Mouse (Mus musculus): Measurements from ENCODE around the gene Saa3. TPM values are rescaled to one million over a fixed set of nuclear protein-coding genes. Genes with fewer than 3 reads are reported as not detected.
"Not testable (repeated sequence)": the region's sequence is repeated elsewhere in the genome, so short reads cannot be mapped to it uniquely, and the experiment has no call there.

The Saa3 gene
- 0.45 and 8.5 TPM in 2 replicates for polyA plus RNA-seq (2011; ENCODE audit: insufficient read depth, insufficient read length, low replicate concordance, missing spikeins)

DNA sequence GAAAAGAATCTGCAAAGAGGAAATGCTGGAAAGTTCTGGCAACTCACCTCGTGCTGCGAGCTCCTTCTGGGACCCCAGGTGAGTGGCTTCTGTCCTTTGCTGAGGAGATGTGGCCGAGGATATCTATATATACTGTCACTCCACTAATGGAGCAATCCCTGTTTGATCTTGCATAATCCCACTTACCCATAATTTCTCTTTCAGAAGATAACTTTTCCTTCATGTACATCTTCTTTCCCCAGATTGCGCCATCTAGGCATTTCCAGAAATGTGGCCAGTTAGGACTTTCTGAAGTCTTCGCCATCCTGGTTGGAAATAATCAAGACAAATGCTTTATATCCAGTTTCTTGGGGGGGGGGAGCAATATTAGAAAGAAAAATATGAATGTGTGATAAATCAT is at the start of gene Saa3:
Saa3 (minus strand) TSS at position 101 of the 400 bp plus-strand sequence.
- no peak within 1 kb of the TSS for H3K4me3 ChIP-seq (replicated peaks; ENCODE audit: control insufficient read depth, low read depth, low read length)
- 60% methylated on average over 5 of the region's 5 CpGs for WGBS

DNA sequence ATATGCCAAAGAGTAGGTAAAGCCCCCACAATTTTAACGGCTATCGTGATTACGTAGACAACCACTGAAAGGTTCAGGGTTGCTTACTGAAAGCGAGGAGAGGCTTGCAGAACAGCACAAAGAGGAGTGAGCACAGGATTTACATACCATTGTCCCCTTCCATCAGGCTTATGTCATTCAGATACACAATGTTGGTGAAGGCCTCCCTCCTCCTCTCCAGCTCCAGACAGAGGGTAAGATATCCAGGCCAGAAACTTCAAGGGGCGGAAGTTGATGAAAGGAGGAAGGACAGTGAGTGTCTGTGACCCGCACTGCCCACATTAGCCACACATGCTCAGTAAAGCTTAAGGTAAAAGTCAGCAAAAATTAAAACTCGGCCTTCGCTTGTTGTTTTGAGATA is 49.2 kb upstream of the Saa3 start:
- no peak overlapping the region for H3K4me3 ChIP-seq (replicated peaks; ENCODE audit: control insufficient read depth, low read depth, low read length)
- 87% methylated on average over 8 of the region's 8 CpGs for WGBS
- no peaks in the 10 kb centered on the region for H3K4me1 ChIP-seq (ENCODE audit: control insufficient read depth, insufficient read depth, low read length)
- no peak overlapping the region for H3K27ac ChIP-seq (ENCODE audit: control insufficient read depth, insufficient read depth, low read depth, low read length, poor library complexity)
- TF ChIP-seq CTCF (IDR thresholded peaks at IDR 0.05; ENCODE audit: control insufficient read depth, insufficient read depth, low read length), result no peak
- no peak for TF ChIP-seq POLR2A (IDR thresholded peaks at IDR 0.05; ENCODE audit: borderline replicate concordance, control insufficient read depth, low read depth, low read length)

More for the DNA sequence above, at the start of gene Saa3:
- no peak within 1 kb of the TSS for H3K27ac ChIP-seq (ENCODE audit: control insufficient read depth, insufficient read depth, low read depth, low read length, poor library complexity)
- no peak for TF ChIP-seq CTCF (IDR thresholded peaks at IDR 0.05; ENCODE audit: control insufficient read depth, insufficient read depth, low read length)
- no peak for TF ChIP-seq POLR2A (IDR thresholded peaks at IDR 0.05; ENCODE audit: borderline replicate concordance, control insufficient read depth, low read depth, low read length)
- H3K4me1 ChIP-seq (ENCODE audit: control insufficient read depth, insufficient read depth, low read length), result peaks cover 3% of the 10 kb centered on the region

DNA sequence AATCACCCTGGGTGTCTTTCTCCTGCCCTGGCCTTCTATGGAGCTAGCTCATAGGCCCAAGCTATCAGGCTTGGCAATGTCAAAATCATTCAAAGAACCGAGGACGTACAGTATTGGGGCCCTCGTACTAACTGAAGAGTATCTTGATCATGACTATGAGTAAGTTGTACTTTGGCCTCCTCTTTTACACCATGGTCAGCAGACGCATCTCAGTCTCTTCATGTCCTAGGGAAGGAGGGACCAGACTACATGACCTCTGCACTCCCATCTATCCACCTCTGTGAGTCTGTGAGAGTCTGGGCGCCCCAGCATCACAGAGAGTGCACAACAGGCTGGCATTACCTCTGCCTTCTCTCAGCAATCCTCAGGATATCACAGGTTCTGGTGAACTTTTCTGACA is 47.1 kb upstream of the Saa3 start:
- H3K4me1 ChIP-seq (ENCODE audit: control insufficient read depth, insufficient read depth, low read length), result no peaks in the 10 kb centered on the region
- WGBS, result 81% methylated on average over 5 of the region's 5 CpGs
- TF ChIP-seq CTCF (IDR thresholded peaks at IDR 0.05; ENCODE audit: control insufficient read depth, insufficient read depth, low read length) (no peak), POLR2A (IDR thresholded peaks at IDR 0.05; ENCODE audit: borderline replicate concordance, control insufficient read depth, low read depth, low read length) (no peak)

DNA sequence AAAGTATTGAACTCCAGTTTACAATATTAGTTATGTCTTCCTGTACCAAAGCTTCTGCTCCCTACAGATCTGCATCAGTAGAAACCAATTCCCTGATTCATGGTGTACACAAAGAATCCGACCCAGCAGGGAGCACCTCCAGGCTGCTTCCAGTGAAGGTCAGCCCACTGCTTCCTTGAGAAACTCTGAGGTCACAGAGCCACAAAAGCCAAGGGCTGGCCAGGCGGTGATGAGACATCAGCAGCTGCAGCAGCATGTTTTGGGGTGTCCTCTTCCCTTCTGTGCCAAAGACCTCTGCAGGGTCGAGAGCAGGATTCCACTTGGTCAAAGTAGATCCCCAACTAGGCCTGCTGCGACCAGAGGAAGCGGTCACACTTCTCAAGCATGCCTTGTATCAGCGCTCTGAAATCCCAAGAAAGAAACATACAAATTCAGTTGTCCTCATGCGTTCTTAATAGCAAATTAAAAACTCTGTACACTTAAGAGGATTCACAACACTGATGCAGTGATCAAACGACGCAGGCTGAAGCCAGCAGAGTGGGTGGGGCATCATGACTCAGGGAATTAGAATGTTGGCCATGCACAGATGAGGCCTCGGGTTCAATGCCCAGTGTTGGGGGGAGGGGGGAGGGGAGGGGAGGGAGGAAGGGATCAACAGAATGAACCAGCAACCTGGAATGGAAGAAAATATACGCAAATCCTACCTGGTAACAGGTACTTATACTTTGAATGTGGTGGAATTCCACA is 45.7 kb upstream of the Saa3 start:
- H3K4me1 ChIP-seq (ENCODE audit: control insufficient read depth, insufficient read depth, low read length), result no peaks in the 10 kb centered on the region

More for the DNA sequence above, 47.1 kb upstream of the Saa3 start:
- Histone ChIP-seq H3K27ac (ENCODE audit: control insufficient read depth, insufficient read depth, low read depth, low read length, poor library complexity) (no peak overlapping the region), H3K4me3 (replicated peaks; ENCODE audit: control insufficient read depth, low read depth, low read length) (no peak overlapping the region)

DNA sequence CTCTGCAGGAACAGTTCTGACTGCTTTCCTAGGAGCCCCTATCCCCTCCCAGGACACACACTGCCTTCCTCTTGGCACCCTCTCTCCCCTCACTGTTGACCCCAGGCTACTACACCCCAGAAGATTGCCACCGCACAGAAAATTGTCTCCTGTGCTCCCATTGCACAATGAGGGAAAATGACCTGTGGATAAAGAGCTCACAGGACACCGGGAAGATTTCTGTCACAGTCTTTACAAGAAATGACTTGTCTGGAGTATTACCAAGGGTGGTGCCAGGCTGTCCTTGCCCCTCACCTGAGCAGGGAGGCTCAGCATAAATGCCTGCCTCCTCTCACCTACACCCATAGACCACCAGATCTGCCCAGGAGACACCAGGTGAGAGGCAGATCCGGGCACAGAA is 36.0 kb upstream of the Saa3 start, which contains the start of gene Saa2:
Saa2 (plus strand) TSS at position 301 of the 400 bp plus-strand sequence.
- no peaks in the 10 kb centered on the region for H3K4me1 ChIP-seq (ENCODE audit: control insufficient read depth, insufficient read depth, low read length)
- H3K4me3 ChIP-seq (replicated peaks; ENCODE audit: control insufficient read depth, low read depth, low read length), result no peak within 1 kb of the TSS
- no peak within 1 kb of the TSS for H3K27ac ChIP-seq (ENCODE audit: control insufficient read depth, insufficient read depth, low read depth, low read length, poor library complexity)
- TF ChIP-seq CTCF (IDR thresholded peaks at IDR 0.05; ENCODE audit: control insufficient read depth, insufficient read depth, low read length) (no peak), POLR2A (IDR thresholded peaks at IDR 0.05; ENCODE audit: borderline replicate concordance, control insufficient read depth, low read depth, low read length) (no peak)
- WGBS, result 79% methylated on average over 3 of the region's 3 CpGs

More for the DNA sequence above, 45.7 kb upstream of the Saa3 start:
- H3K27ac ChIP-seq (ENCODE audit: control insufficient read depth, insufficient read depth, low read depth, low read length, poor library complexity), result no peak overlapping the region
- WGBS, result 74% methylated on average over 11 of the region's 11 CpGs
- H3K4me3 ChIP-seq (replicated peaks; ENCODE audit: control insufficient read depth, low read depth, low read length), result no peak overlapping the region
- TF ChIP-seq POLR2A (IDR thresholded peaks at IDR 0.05; ENCODE audit: borderline replicate concordance, control insufficient read depth, low read depth, low read length), result no peak

DNA sequence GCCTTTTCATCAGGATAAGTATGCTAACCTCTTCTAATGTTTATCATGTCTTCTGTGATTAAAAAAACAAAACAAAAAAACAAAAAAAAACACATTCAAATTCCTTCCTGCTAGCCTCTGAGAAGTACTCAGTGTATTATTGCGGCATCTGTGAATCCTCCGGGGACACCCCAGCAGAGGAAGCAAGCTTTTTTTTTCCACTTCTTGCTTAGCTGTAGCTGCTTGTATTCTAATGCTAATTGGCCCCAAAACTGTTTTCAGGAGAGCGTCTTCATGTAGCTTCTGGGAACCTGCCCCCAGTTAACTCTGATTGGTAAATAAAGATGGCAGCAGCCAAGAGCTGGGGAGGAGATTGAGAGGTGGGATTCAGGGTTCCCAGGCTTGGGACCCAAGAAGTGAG is 33.0 kb upstream of the Saa3 start:
- Histone ChIP-seq H3K4me3 (replicated peaks; ENCODE audit: control insufficient read depth, low read depth, low read length) (no peak overlapping the region), H3K27ac (ENCODE audit: control insufficient read depth, insufficient read depth, low read depth, low read length, poor library complexity) (no peak overlapping the region), H3K4me1 (ENCODE audit: control insufficient read depth, insufficient read depth, low read length) (no peaks in the 10 kb centered on the region)
- TF ChIP-seq CTCF (IDR thresholded peaks at IDR 0.05; ENCODE audit: control insufficient read depth, insufficient read depth, low read length) (no peak), POLR2A (IDR thresholded peaks at IDR 0.05; ENCODE audit: borderline replicate concordance, control insufficient read depth, low read depth, low read length) (no peak)
- WGBS, result 55% methylated on average over 3 of the region's 3 CpGs

DNA sequence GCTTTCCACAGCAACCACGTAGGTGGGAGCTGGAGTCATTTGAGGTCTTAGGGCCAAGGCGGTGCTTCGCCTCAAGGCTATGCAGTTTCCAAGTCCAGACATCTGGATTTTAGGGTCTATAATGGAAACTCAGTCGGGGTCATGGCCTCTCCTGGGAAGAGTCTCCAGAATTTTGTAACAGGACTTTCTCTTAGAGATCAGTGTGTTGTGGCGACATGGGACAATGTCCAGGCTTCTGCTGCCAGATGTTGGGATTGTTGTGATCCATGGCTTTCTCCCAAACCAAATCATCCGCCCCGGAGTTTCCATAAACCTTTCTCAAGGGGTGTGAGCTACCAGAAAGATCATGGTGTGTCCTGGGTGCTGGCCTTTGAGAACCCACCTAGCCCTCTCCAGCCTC is 30.9 kb upstream of the Saa3 start:
- Histone ChIP-seq H3K27ac (ENCODE audit: control insufficient read depth, insufficient read depth, low read depth, low read length, poor library complexity) (no peak overlapping the region), H3K4me1 (ENCODE audit: control insufficient read depth, insufficient read depth, low read length) (no peaks in the 10 kb centered on the region), H3K4me3 (replicated peaks; ENCODE audit: control insufficient read depth, low read depth, low read length) (no peak overlapping the region)
- TF ChIP-seq POLR2A (IDR thresholded peaks at IDR 0.05; ENCODE audit: borderline replicate concordance, control insufficient read depth, low read depth, low read length), result no peak
- TF ChIP-seq CTCF (IDR thresholded peaks at IDR 0.05; ENCODE audit: control insufficient read depth, insufficient read depth, low read length), result no peak
- 78% methylated on average over 7 of the region's 7 CpGs for WGBS

DNA sequence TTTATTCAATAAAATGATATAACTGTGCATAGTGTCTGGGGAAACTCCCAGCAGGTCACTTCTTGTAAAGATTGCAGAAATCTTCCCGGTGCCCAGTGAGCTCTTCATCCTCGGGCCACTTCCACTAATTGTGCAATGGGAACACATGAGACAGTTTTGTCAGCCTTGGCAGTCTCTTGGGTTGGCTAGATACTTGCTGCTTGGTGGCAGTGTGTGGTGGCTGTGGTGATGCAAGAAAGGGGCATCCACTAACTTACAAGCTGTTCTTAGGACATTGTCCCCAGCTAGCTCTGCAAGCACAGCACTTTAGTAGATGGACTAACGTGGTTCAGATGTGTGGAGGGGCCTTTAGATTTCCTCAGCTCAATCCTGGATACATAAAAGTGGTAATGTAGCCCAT is 30.3 kb upstream of the Saa3 start:
- H3K4me1 ChIP-seq (ENCODE audit: control insufficient read depth, insufficient read depth, low read length), result no peaks in the 10 kb centered on the region
- no peak for TF ChIP-seq POLR2A (IDR thresholded peaks at IDR 0.05; ENCODE audit: borderline replicate concordance, control insufficient read depth, low read depth, low read length)
- TF ChIP-seq CTCF (IDR thresholded peaks at IDR 0.05; ENCODE audit: control insufficient read depth, insufficient read depth, low read length), result no peak
- no peak overlapping the region for H3K4me3 ChIP-seq (replicated peaks; ENCODE audit: control insufficient read depth, low read depth, low read length)
- H3K27ac ChIP-seq (ENCODE audit: control insufficient read depth, insufficient read depth, low read depth, low read length, poor library complexity), result no peak overlapping the region
- 42% methylated on average over 3 of the region's 3 CpGs for WGBS

DNA sequence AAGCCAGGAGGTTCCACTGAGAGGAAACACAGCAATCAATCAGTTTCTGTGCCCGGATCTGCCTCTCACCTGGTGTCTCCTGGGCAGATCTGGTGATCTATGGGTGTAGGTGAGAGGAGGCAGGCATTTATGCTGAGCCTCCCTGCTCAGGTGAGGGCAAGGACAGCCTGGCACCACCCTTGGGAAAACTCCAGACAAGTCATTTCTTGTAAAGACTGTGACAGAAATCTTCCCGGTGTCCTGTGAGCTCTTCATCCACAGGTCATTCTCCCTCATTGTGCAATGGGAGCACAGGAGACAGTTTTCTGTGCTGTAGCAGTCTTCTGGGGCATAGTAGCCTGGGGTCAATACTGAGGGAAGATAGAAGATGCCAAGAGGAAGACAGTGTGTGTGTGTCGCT is 27.4 kb upstream of the Saa3 start, which contains the start of gene Saa1:
Saa1 (minus strand) TSS at position 101 of the 400 bp plus-strand sequence.
- not testable (repeated sequence) for H3K4me3 ChIP-seq (replicated peaks; ENCODE audit: control insufficient read depth, low read depth, low read length); H3K4me1 ChIP-seq (ENCODE audit: control insufficient read depth, insufficient read depth, low read length)
- WGBS, result 56% methylated on average over 3 of the region's 3 CpGs

DNA sequence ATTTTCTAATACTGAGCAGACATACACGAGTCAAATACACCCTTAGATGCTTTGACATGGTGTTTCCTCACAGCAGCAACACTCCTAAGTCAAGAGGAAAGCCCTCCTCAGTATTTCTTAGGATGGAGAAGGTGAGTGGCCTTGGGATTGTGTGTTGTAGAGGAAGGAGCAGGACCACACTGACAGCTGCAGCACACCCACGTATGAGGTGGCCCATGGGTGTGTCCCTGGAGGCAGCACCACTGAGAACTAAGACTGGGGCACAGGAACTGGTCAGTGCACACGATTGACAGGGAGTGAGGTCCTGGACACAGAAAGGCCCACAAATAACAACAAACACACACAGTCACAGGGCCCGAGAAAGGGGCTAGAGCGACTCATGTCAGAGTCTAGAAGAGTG is 24.5 kb upstream of the Saa3 start:
- not testable (repeated sequence) for H3K27ac ChIP-seq (ENCODE audit: control insufficient read depth, insufficient read depth, low read depth, low read length, poor library complexity); H3K4me3 ChIP-seq (replicated peaks; ENCODE audit: control insufficient read depth, low read depth, low read length); H3K4me1 ChIP-seq (ENCODE audit: control insufficient read depth, insufficient read depth, low read length)
- 72% methylated on average over 5 of the region's 5 CpGs for WGBS

More for the DNA sequence above, 27.4 kb upstream of the Saa3 start, which contains the start of gene Saa1:
- not testable (repeated sequence) for H3K27ac ChIP-seq (ENCODE audit: control insufficient read depth, insufficient read depth, low read depth, low read length, poor library complexity)

Measured in bone marrow, adult 2 months (tissue).